Mouse (Mus musculus): ENCODE results near the gene Slc11a1. TPM values are rescaled to one million over a fixed set of nuclear protein-coding genes. Genes with fewer than 3 reads are reported as not detected.
"Not testable (repeated sequence)": the region's sequence is repeated elsewhere in the genome, so short reads cannot be mapped to it uniquely, and the experiment has no call there.

Slc11a1 gene
- total RNA-seq, 2 experiments from 2014 or later: 1.2 to 3.7 TPM

- no peak for DNase-seq
- intact Hi-C loops (cut with DNase I): loop anchor here (2.0 kb wide), 2 partner anchors 18 to 74 kb away; no protein-coding TSS in a partner anchor
Measured at GRCm38 (mm10) chr1:74386363-74386713, 11.3 kb downstream of the Slc11a1 start.

- peak; percentile 98 for DNase-seq
Measured at GRCm38 (mm10) chr1:74386714-74387385, 11.9 kb downstream of the Slc11a1 start.

GRCm38 (mm10) chr1:74387386-74387988 lies 12.5 kb downstream of the Slc11a1 start:
- intact Hi-C loops (cut with DNase I): loop anchor here (2.0 kb wide), 2 partner anchors 19 to 75 kb away; no protein-coding TSS in a partner anchor
- no peak for DNase-seq

More at GRCm38 (mm10) chr1:74386714-74387385, 11.9 kb downstream of the Slc11a1 start:
- intact Hi-C loops (cut with DNase I): loop anchor here (2.0 kb wide), 2 partner anchors 18 to 74 kb away; no protein-coding TSS in a partner anchor

GRCm38 (mm10) chr1:74388398-74388920 lies 13.5 kb downstream of the Slc11a1 start:
- DNase-seq: no peak
- intact Hi-C loops (cut with DNase I): no loop called here

- DNase-seq: peak; percentile 58 to 68
- intact Hi-C loops (cut with DNase I): no loop called here
Measured at GRCm38 (mm10) chr1:74389831-74390286, 14.9 kb downstream of the Slc11a1 start.

GRCm38 (mm10) chr1:74390287-74390906 lies 15.4 kb downstream of the Slc11a1 start:
- peak; percentile 74 to 83 for DNase-seq
- intact Hi-C loops (cut with DNase I): no loop called here

- DNase-seq: peak; percentile 99
- intact Hi-C loops (cut with DNase I): no loop called here
Measured at GRCm38 (mm10) chr1:74390924-74391748, 16.1 kb downstream of the Slc11a1 start, which contains the start of gene Ctdsp1. Gene Ctdsp1 (plus strand): TSS chr1:74391509.

GRCm38 (mm10) chr1:74391844-74392441 lies 16.9 kb downstream of the Slc11a1 start:
- intact Hi-C loops (cut with DNase I): no loop called here
- peak; percentile 88 for DNase-seq

GRCm38 (mm10) chr1:74392446-74392994 lies 17.5 kb downstream of the Slc11a1 start:
- peak in 1 of 2 experiments; percentile 29 for DNase-seq
- intact Hi-C loops (cut with DNase I): no loop called here

GRCm38 (mm10) chr1:74393010-74393409 lies 18.0 kb downstream of the Slc11a1 start:
- intact Hi-C loops (cut with DNase I): no loop called here
- DNase-seq: no peak

- intact Hi-C loops (cut with DNase I): no loop called here
- no peak for DNase-seq
Measured at GRCm38 (mm10) chr1:74393697-74394096, 18.7 kb downstream of the Slc11a1 start.

GRCm38 (mm10) chr1:74394311-74394710 lies 19.3 kb downstream of the Slc11a1 start:
- DNase-seq: no peak
- intact Hi-C loops (cut with DNase I): no loop called here

GRCm38 (mm10) chr1:74394858-74395257 lies 19.9 kb downstream of the Slc11a1 start:
- no peak for DNase-seq
- intact Hi-C loops (cut with DNase I): no loop called here

- intact Hi-C loops (cut with DNase I): no loop called here
- no peak for DNase-seq
Measured at GRCm38 (mm10) chr1:74395290-74395689, 20.3 kb downstream of the Slc11a1 start.

- intact Hi-C loops (cut with DNase I): not testable (repeated sequence)
- peak in 1 of 2 experiments; percentile 61 for DNase-seq
Measured at GRCm38 (mm10) chr1:74396456-74397222, 21.6 kb downstream of the Slc11a1 start.

GRCm38 (mm10) chr1:74397268-74397918 lies 22.4 kb downstream of the Slc11a1 start:
- DNase-seq: peak; percentile 100
- intact Hi-C loops (cut with DNase I): no loop called here

- intact Hi-C loops (cut with DNase I): loop anchor here (2.0 kb wide), 1 partner anchor 55 kb away; no protein-coding TSS in a partner anchor
- peak; percentile 69 to 77 for DNase-seq
Measured at GRCm38 (mm10) chr1:74397919-74398451, 23.0 kb downstream of the Slc11a1 start.

- no peak for DNase-seq
- intact Hi-C loops (cut with DNase I): loop anchor here (5.0 kb wide), 1 partner anchor 37 kb away; no protein-coding TSS in a partner anchor
Measured at GRCm38 (mm10) chr1:74400531-74400930, 25.5 kb downstream of the Slc11a1 start.

Data from heart, postnatal 10 days (tissue).